Mouse (Mus musculus) ES-E14 (cell line): ENCODE data around the gene Zzef1. TPM values are rescaled to one million over a fixed set of nuclear protein-coding genes. Genes with fewer than 3 reads are reported as not detected.
A peak's percentile ranks its signal among the peaks of the same experiment; 100 is the strongest.

Source experiments
- DNase-seq: peaks from one replicate; pipeline ENCODE4 v3.0.0-alpha.2; 2013; ENCODE audit warnings: low read depth, low spot score
- H3K27ac ChIP-seq: 2 replicates; pipeline ENCODE4 v1.5.1; 2012; ENCODE audit warnings: low read depth, mild to moderate bottlenecking, low read length, moderate library complexity, mixed read lengths; ENCODE audit not compliant: poor library complexity, insufficient read depth, severe bottlenecking
- H3K36me3 ChIP-seq: 2 replicates; pipeline ENCODE4 v1.6.1; 2012; ENCODE audit warnings: mild to moderate bottlenecking, low read length, moderate library complexity, mixed read lengths; ENCODE audit not compliant: control insufficient read depth, poor library complexity, insufficient read depth, severe bottlenecking
- H3K4me1 ChIP-seq, 2 experiments: fragments of 150-350 bp in 1 of 2; sonication (generic) in 1 of 2; 2 replicates each; pipeline ENCODE4 v1.6.1; 2012; ENCODE audit warnings: low read length in 2 of 2, mild to moderate bottlenecking in 1 of 2, mixed read lengths in 1 of 2; ENCODE audit not compliant: control insufficient read depth in 2 of 2, insufficient read depth in 2 of 2, poor library complexity in 1 of 2
- H3K4me3 ChIP-seq, 2 experiments: fragments of 150-350 bp in 1 of 2; sonication (generic) in 1 of 2; 2 replicates each; pipeline ENCODE4 v1.5.1; 2012; ENCODE audit warnings: low read length in 2 of 2, low read depth in 1 of 2, mild to moderate bottlenecking in 1 of 2, mixed read lengths in 1 of 2; ENCODE audit not compliant: insufficient read depth in 1 of 2, poor library complexity in 1 of 2, severe bottlenecking in 1 of 2
- H3K9ac ChIP-seq: 2 replicates; pipeline ENCODE4 v1.6.1; 2012; ENCODE audit warnings: low read depth, mild to moderate bottlenecking, low read length, mixed read lengths; ENCODE audit not compliant: poor library complexity, insufficient read depth, severe bottlenecking
- H3K9me3 ChIP-seq: fragments of 150-350 bp; sonication (generic); 2 replicates; pipeline ENCODE4 v1.6.1; 2012; ENCODE audit warnings: low read depth, mild to moderate bottlenecking, low read length; ENCODE audit not compliant: control insufficient read depth, insufficient read depth
- CHD2 ChIP-seq: IDR thresholded peaks from 2 replicates; pipeline ENCODE4 v1.6.1; 2014; ENCODE audit warnings: mild to moderate bottlenecking, low read depth, low read length, inconsistent platforms
- HCFC1 ChIP-seq: IDR thresholded peaks from 2 replicates; pipeline ENCODE4 v1.6.1; 2012; ENCODE audit warnings: low read length, inconsistent platforms, borderline replicate concordance; ENCODE audit not compliant: insufficient read depth
- MAFK ChIP-seq: IDR thresholded peaks from 2 replicates; pipeline ENCODE4 v1.6.1; 2014; ENCODE audit warnings: mild to moderate bottlenecking, low read depth, low read length, inconsistent platforms; ENCODE audit not compliant: insufficient read depth
- ZC3H11A ChIP-seq: IDR thresholded peaks from 2 replicates; pipeline ENCODE4 v1.6.1; 2012; ENCODE audit warnings: low read depth, mild to moderate bottlenecking, inconsistent platforms, low read length, borderline replicate concordance
- ZNF384 ChIP-seq: IDR thresholded peaks from 2 replicates; pipeline ENCODE4 v1.6.1; 2012; ENCODE audit warnings: low read depth, low read length, inconsistent platforms
- in situ Hi-C, 2 experiments: fragments of 600-800 bp; cut with MboI; formaldehyde crosslinking; loops; one replicate each; pipeline ENCODE4 v1.15.1; 2025; ENCODE audit warnings: low sequenced_read_pairs in 2 of 2, inconsistent platforms in 1 of 2; ENCODE audit not compliant: unreplicated experiment in 2 of 2
- total RNA-seq: library from RNA; depleted of rRNA; stranded (reverse); fragments of 300-350 nt; gene quantifications from 2 replicates; pipeline ENCODE4 v1.2.3, GENCODE M21; 2012; rRNA removed

The Zzef1 gene
- total RNA-seq, 1 experiment, result 22.3 TPM

GRCm38 (mm10) chr11:72962378-72962777 is 166.4 kb downstream of the Zzef1 start:
- Histone ChIP-seq H3K27ac (no peak overlapping the region), H3K4me1 (peaks cover 4 to 12% of the 10 kb centered on the region in 2 experiments; a peak in 3 of 4 replicates), H3K4me3 (no peak overlapping the region), H3K9me3 (no peaks in the 10 kb centered on the region), H3K36me3 (no peaks in the 10 kb centered on the region), H3K9ac (no peak overlapping the region)
- in situ Hi-C loops, result no loop called here
- DNase-seq, result no peak
- no peak for TF ChIP-seq ZNF384
- TF ChIP-seq ZC3H11A, result no peak
- TF ChIP-seq HCFC1, result no peak

- no peak for DNase-seq
- H3K9ac ChIP-seq, result no peak overlapping the region
- no peaks in the 10 kb centered on the region for H3K36me3 ChIP-seq
- H3K27ac ChIP-seq, result no peak overlapping the region
- TF ChIP-seq ZNF384 (no peak), CHD2 (no peak), MAFK (no peak), ZC3H11A (no peak), HCFC1 (no peak)
- in situ Hi-C loops, result no loop called here
- H3K9me3 ChIP-seq, result no peaks in the 10 kb centered on the region
- peaks cover 4 to 12% of the 10 kb centered on the region in 2 experiments; a peak in 3 of 4 replicates for H3K4me1 ChIP-seq
- H3K4me3 ChIP-seq, result no peak overlapping the region
Measured at GRCm38 (mm10) chr11:72963058-72963788, 167.2 kb downstream of the Zzef1 start.

- in situ Hi-C loops, result no loop called here
- no peak overlapping the region for H3K4me3 ChIP-seq
- H3K36me3 ChIP-seq, result no peaks in the 10 kb centered on the region
- TF ChIP-seq CHD2 (no peak), ZC3H11A (no peak), MAFK (no peak), ZNF384 (no peak), HCFC1 (no peak)
- H3K9me3 ChIP-seq, result no peaks in the 10 kb centered on the region
- DNase-seq, result no peak
- no peak overlapping the region for H3K9ac ChIP-seq
- H3K27ac ChIP-seq, result no peak overlapping the region
- H3K4me1 ChIP-seq, result peaks cover 4 to 12% of the 10 kb centered on the region in 2 experiments; a peak in 3 of 4 replicates
Measured at GRCm38 (mm10) chr11:72963789-72964294, 167.8 kb downstream of the Zzef1 start.

- Histone ChIP-seq H3K9me3 (no peaks in the 10 kb centered on the region), H3K4me3 (peak overlapping the region in 1 of 2 experiments; percentile 52; a peak in 2 of 4 replicates), H3K27ac (no peak overlapping the region), H3K36me3 (no peaks in the 10 kb centered on the region), H3K4me1 (peaks cover 3 to 8% of the 10 kb centered on the region in 2 experiments; a peak in 2 of 4 replicates), H3K9ac (no peak overlapping the region)
- TF ChIP-seq ZC3H11A (no peak), MAFK (no peak), HCFC1 (no peak), CHD2 (no peak), ZNF384 (no peak)
- DNase-seq, result no peak
- in situ Hi-C loops, result no loop called here
Measured at GRCm38 (mm10) chr11:72974995-72975503, 179.0 kb downstream of the Zzef1 start.

Other genes with a start within 250 kb of the Zzef1 start
- gene Spns3, start 245.7 kb upstream of the Zzef1 start, total RNA-seq, result 0.32 and 1.9 TPM in 2 replicates
- gene Ube2g1, start 188.9 kb upstream of the Zzef1 start, total RNA-seq, result 24.2 and 27.9 TPM in 2 replicates
- 29.8 and 31.5 TPM in 2 replicates for gene Ankfy1, start 106.2 kb upstream of the Zzef1 start, total RNA-seq
- gene Cyb5d2, start 84 bp upstream of the Zzef1 start, total RNA-seq, result 5.1 and 5.8 TPM in 2 replicates
- 10.7 and 17.4 TPM in 2 replicates for gene Atp2a3, start 164.9 kb downstream of the Zzef1 start, total RNA-seq
- gene P2rx1, start 202.9 kb downstream of the Zzef1 start, total RNA-seq, result 0.36 and 0.69 TPM in 2 replicates
- gene Camkk1, start 222.8 kb downstream of the Zzef1 start, total RNA-seq, result 4.3 and 4.5 TPM in 2 replicates